In the genomic region with DNA sequence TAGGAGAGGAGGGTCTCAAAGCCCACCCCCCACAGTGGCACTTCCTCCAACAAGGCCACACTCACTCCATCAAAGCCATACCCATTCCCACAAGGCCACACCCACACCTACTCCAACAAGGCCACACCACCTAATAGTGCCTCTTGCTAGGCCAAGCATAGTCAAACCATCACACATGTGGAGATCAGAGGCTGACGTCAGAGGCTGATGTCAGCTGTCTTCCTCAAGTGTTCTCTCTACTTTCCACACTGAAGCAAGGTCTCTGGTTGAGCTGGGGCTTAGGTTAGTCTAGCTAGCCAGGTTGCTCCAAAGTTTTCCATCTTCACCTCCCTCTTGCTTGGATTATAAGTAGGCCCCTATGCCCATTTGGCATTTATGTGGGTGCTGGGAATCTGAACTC, we compare ENCODE assay signal across 16 mouse cellular contexts. TPM values are rescaled to one million over a fixed set of nuclear protein-coding genes. Genes with fewer than 3 reads are reported as not detected.
DNase-seq lines count a peak whose midpoint lies in the region; ATAC-seq and TF ChIP-seq lines count a peak whose summit lies in the region.
"Had no signal": no experiment of that assay in that cellular context is flagged by ENCODE, and none has a peak within 500 bp of the region (broad histone marks: within the 10 kb centered on the region; RNA-seq: fewer than 3 reads in every experiment).

No protein-coding gene starts in this region.

- peak overlapping the region; percentile 75 for H3K27ac ChIP-seq in kidney, embryonic 15.5 days
- H3K27ac ChIP-seq in MEL (ENCODE audit: control insufficient read depth, low read depth, low read length): peak overlapping the region; percentile 82
- H3K27ac ChIP-seq: heart, embryonic 13.5 days; hindbrain, embryonic 13.5 days; neural tube, embryonic 15.5 days had no signal

- no peak overlapping the region for H3K4me3 ChIP-seq in kidney, embryonic 15.5 days (replicated peaks)
- no peak overlapping the region for H3K4me3 ChIP-seq in MEL (ENCODE audit: control insufficient read depth in 1 of 2, insufficient read depth in 1 of 2, low read depth in 2 of 2, low read length in 2 of 2)
- H3K4me3 ChIP-seq: heart, embryonic 13.5 days; hindbrain, embryonic 13.5 days; neural tube, embryonic 15.5 days had no signal

- ATAC-seq in kidney, embryonic 15.5 days (replicated peaks; ENCODE audit: low FRiP score): no peak
- peak; percentile 65; the same call in 1 of the 2 replicates for ATAC-seq in neutrophil, adult 5-6 weeks (ENCODE audit: extremely low read depth, insufficient number of reproducible peaks, low FRiP score, poor library complexity, severe bottlenecking)
- no peak for ATAC-seq in granulocyte monocyte progenitor cell, adult 5-6 weeks (replicated peaks; ENCODE audit: poor library complexity, severe bottlenecking)
- ATAC-seq: forebrain, embryonic 14.5 days; midbrain, embryonic 16.5 days had no signal

- peaks cover 28% of the 10 kb centered on the region for H3K79me2 ChIP-seq in MEL (ENCODE audit: control insufficient read depth, insufficient read depth, low read length, poor library complexity)

- no peak for TF ChIP-seq POLR2A in MEL (IDR thresholded peaks at IDR 0.05; ENCODE audit: control insufficient read depth in 1 of 2, insufficient read depth in 1 of 2, low read depth in 1 of 2, low read length in 2 of 2, poor library complexity in 1 of 2)

- H3K9ac ChIP-seq in kidney, embryonic 15.5 days: no peak overlapping the region
- peak overlapping the region; percentile 81; the same call in 1 of the 2 replicates for H3K9ac ChIP-seq in MEL (ENCODE audit: control insufficient read depth, low read depth, low read length, poor library complexity, severe bottlenecking)
- H3K9ac ChIP-seq: heart, embryonic 13.5 days; hindbrain, embryonic 13.5 days; neural tube, embryonic 15.5 days had no signal

- H3K9me3 ChIP-seq in kidney, embryonic 15.5 days (replicated peaks): no peaks in the 10 kb centered on the region
- no peaks in the 10 kb centered on the region for H3K9me3 ChIP-seq in MEL (replicated peaks; ENCODE audit: insufficient read depth, low read length)
- H3K9me3 ChIP-seq: heart, embryonic 13.5 days; hindbrain, embryonic 13.5 days; neural tube, embryonic 15.5 days had no signal

- no peak for TF ChIP-seq EP300 in MEL (IDR thresholded peaks at IDR 0.05; ENCODE audit: low read depth in 1 of 2, low read length in 2 of 2)

- no peaks in the 10 kb centered on the region for H3K36me3 ChIP-seq in kidney, embryonic 15.5 days
- peaks cover 7 to 52% of the 10 kb centered on the region in 2 experiments for H3K36me3 ChIP-seq in MEL (ENCODE audit: control insufficient read depth in 1 of 2, insufficient read depth in 2 of 2, low read length in 2 of 2)
- H3K36me3 ChIP-seq: heart, embryonic 13.5 days; hindbrain, embryonic 13.5 days; neural tube, embryonic 15.5 days had no signal

- H3K27me3 ChIP-seq in kidney, embryonic 15.5 days: no peaks in the 10 kb centered on the region
- no peaks in the 10 kb centered on the region for H3K27me3 ChIP-seq in MEL (ENCODE audit: control insufficient read depth in 1 of 2, insufficient read depth in 2 of 2, low read length in 2 of 2)
- H3K27me3 ChIP-seq: heart, embryonic 13.5 days; hindbrain, embryonic 13.5 days; neural tube, embryonic 15.5 days had no signal

- no peak for TF ChIP-seq RAD21 in MEL (IDR thresholded peaks at IDR 0.05; ENCODE audit: low read depth, low read length)

- H3K4me1 ChIP-seq in kidney, embryonic 15.5 days: peaks cover 8% of the 10 kb centered on the region
- H3K4me1 ChIP-seq in MEL (ENCODE audit: control insufficient read depth in 1 of 2, insufficient read depth in 2 of 2, low read length in 2 of 2): peaks cover 54% of the 10 kb centered on the region in 2 experiments
- H3K4me1 ChIP-seq: hindbrain, embryonic 13.5 days; neural tube, embryonic 15.5 days had no signal

- 83% methylated on average over 1 of the region's 1 CpGs for WGBS in kidney, embryonic 15.5 days

- TF ChIP-seq CTCF in MEL (IDR thresholded peaks at IDR 0.05 in 2 of 3, conservative IDR thresholded peaks at IDR 0.05 in 1 of 3; ENCODE audit: control insufficient read depth in 1 of 3, insufficient read depth in 1 of 3, low read depth in 2 of 3, low read length in 3 of 3, poor library complexity in 1 of 3, severe bottlenecking in 1 of 3): no peak

- no peak for DNase-seq in kidney, postnatal 14 days
- DNase-seq in 416B (ENCODE audit: low read depth): peak; percentile 38
- peak; percentile 68 for DNase-seq in MEL (ENCODE audit: low read depth, low spot score)
- no peak for DNase-seq in adrenal gland, postnatal 4 days (ENCODE audit: low spot score in 2 of 2)
- DNase-seq in urinary bladder, postnatal 36 days (ENCODE audit: low spot score in 2 of 2): no peak
- DNase-seq: gastrocnemius, postnatal 10 days; left cerebral cortex, postnatal 4 days; lung, adult 2 months had no signal

- H3K4me2 ChIP-seq in kidney, embryonic 15.5 days: no peak overlapping the region
- H3K4me2 ChIP-seq: heart, embryonic 13.5 days; hindbrain, embryonic 13.5 days; neural tube, embryonic 15.5 days had no signal

TF ChIP-seq in MEL, 35 proteins besides CTCF, POLR2A, EP300 and RAD21:
- TF ChIP-seq NELFE (IDR thresholded peaks at IDR 0.05; ENCODE audit: low read depth, low read length) (peak; percentile 27; the same call in 1 of the 2 replicates), KAT2A (conservative IDR thresholded peaks at IDR 0.05; ENCODE audit: low read depth, low read length) (no peak), CHD2 (IDR thresholded peaks at IDR 0.05; ENCODE audit: low read length) (no peak), SIN3A (IDR thresholded peaks at IDR 0.05; ENCODE audit: low read length) (0 out of 2 replicates have a peak, but pooled peaks have one; percentile 23), ETS1 (IDR thresholded peaks at IDR 0.05; ENCODE audit: low read depth, low read length) (peak; percentile 44; the same call in 1 of the 2 replicates), USF2 (IDR thresholded peaks at IDR 0.05; ENCODE audit: borderline replicate concordance in 1 of 2, insufficient read depth in 1 of 2, low read depth in 1 of 2, low read length in 2 of 2) (no peak)

RNA-seq across cellular contexts. Expression of gene Aff3, which starts 0.9 kb away (rescaled TPM):
- 7.5 and 9.1 TPM in 2 replicates for polyA plus RNA-seq in kidney, embryonic 15.5 days (2015; fragmentation: Nextera tagmentation; extraction: Ambion mirVana)
- 25.4 TPM in 2 replicates for total RNA-seq in MEL (2012; rRNA removed)
- polyA plus RNA-seq in MEL (2012; ENCODE audit: insufficient read depth in 1 of 2, insufficient read length in 2 of 2, low read depth in 1 of 2, low replicate concordance in 2 of 2, missing spikeins in 1 of 2): 10 to 100 TPM; 18.5 to 41.1 TPM
- total RNA-seq in neutrophil, adult 5-6 weeks (2017): 164 and 189 TPM in 2 replicates
- 10 to 100 TPM; 15.3 to 16.4 TPM for total RNA-seq in adrenal gland, postnatal 4 days (2021)
- 31.5 and 36.5 TPM in 2 replicates for total RNA-seq in granulocyte monocyte progenitor cell, adult 5-6 weeks (2014; fragmentation: Nextera tagmentation)
- total RNA-seq in granulocyte monocyte progenitor cell, adult 5-6 weeks (2017): 11.3 and 19.1 TPM in 2 replicates

Comparison
In these comparisons a context has a peak if more than half of its experiments do, and no peak if none do; other contexts are left out.
1. DNase-seq: peak in 416B (single experiment) and MEL (single experiment); none in kidney, postnatal 14 days (single experiment), adrenal gland, postnatal 4 days (0 of 2) and urinary bladder, postnatal 36 days (0 of 2).